Mouse (Mus musculus) heart, embryonic 13.5 days (tissue): ENCODE data around the gene Sec14l1. TPM values are rescaled to one million over a fixed set of nuclear protein-coding genes. Genes with fewer than 3 reads are reported as not detected.

Source experiments
- ATAC-seq: fragments of 200-750 bp; cut with Nextera tagmentation; 2 replicates; pipeline ENCODE4 v1.8.0; 2017; ENCODE audit warnings: moderate TSS enrichment; ENCODE audit not compliant: insufficient number of reproducible peaks, low FRiP score, low TSS enrichment; ENCODE audit errors: extremely low read depth
- H3K27ac ChIP-seq: fragments of 300-500 bp; sonication (generic); replicated peaks from 2 replicates; pipeline ENCODE4 v1.5.1; 2015; ENCODE audit warnings: moderate library complexity, mild to moderate bottlenecking, inconsistent platforms
- H3K27me3 ChIP-seq: fragments of 300-500 bp; sonication (generic); replicated peaks from 2 replicates; pipeline ENCODE4 v1.6.1; 2015; ENCODE audit warnings: mild to moderate bottlenecking, inconsistent platforms
- H3K36me3 ChIP-seq: fragments of 300-500 bp; sonication (generic); 2 replicates; pipeline ENCODE4 v1.6.1; 2015; ENCODE audit warnings: mild to moderate bottlenecking, inconsistent platforms
- H3K4me1 ChIP-seq: fragments of 300-500 bp; sonication (generic); 2 replicates; pipeline ENCODE4 v1.6.1; 2015; ENCODE audit warnings: inconsistent platforms
- H3K4me2 ChIP-seq: fragments of 300-500 bp; sonication (generic); 2 replicates; pipeline ENCODE4 v1.6.1; 2015; ENCODE audit warnings: inconsistent platforms, mild to moderate bottlenecking, moderate library complexity
- H3K4me3 ChIP-seq: fragments of 300-500 bp; sonication (generic); 2 replicates; pipeline ENCODE4 v1.5.1; 2015; ENCODE audit warnings: moderate library complexity, mild to moderate bottlenecking, inconsistent platforms
- H3K9ac ChIP-seq: fragments of 300-500 bp; sonication (generic); 2 replicates; pipeline ENCODE4 v1.6.1; 2015; ENCODE audit warnings: inconsistent platforms, mild to moderate bottlenecking, moderate library complexity
- H3K9me3 ChIP-seq: fragments of 300-500 bp; sonication (generic); 2 replicates; pipeline ENCODE4 v1.6.1; 2016; ENCODE audit warnings: inconsistent platforms
- WGBS: fragments of 180-500 bp; shearing (Covaris S2); methylation state at CpG from one replicate; pipeline ENCODE4 v1.1.7; 2015; ENCODE audit warnings: mixed read lengths; 5-methylcytosine and 5-hydroxymethylcytosine counted together
- polyA plus RNA-seq: library from polyadenylated mRNA; unstranded; fragments of >200 nt; fragmentation: Nextera tagmentation; extraction: Ambion mirVana; gene quantifications from 2 replicates; pipeline ENCODE4 v1.2.1, GENCODE M21; 2015

Gene Sec14l1
- polyA plus RNA-seq, 1 experiment from 2014 or later, result 44.5 TPM

GRCm38 (mm10) chr11:117159946-117160307, 45.0 kb downstream of the Sec14l1 start:
- Histone ChIP-seq H3K4me3 (no peak overlapping the region), H3K4me2 (no peak overlapping the region), H3K4me1 (peaks cover 47% of the 10 kb centered on the region), H3K27ac (peak overlapping the region; percentile 21; the same call in 1 of the 2 replicates), H3K9me3 (peaks cover 6% of the 10 kb centered on the region; the same call in 1 of the 2 replicates), H3K36me3 (peaks cover 59% of the 10 kb centered on the region), H3K9ac (no peak overlapping the region), H3K27me3 (no peaks in the 10 kb centered on the region)
- WGBS, result 34% methylated on average over 5 of the region's 5 CpGs
- ATAC-seq, result no peak

- no peak overlapping the region for H3K9ac ChIP-seq
These were observed 45.8 kb downstream of the Sec14l1 start for GRCm38 (mm10) chr11:117160791-117161190.

GRCm38 (mm10) chr11:117161574-117161973, 46.6 kb downstream of the Sec14l1 start:
- Histone ChIP-seq H3K27ac (no peak overlapping the region), H3K9me3 (peaks cover 6% of the 10 kb centered on the region; the same call in 1 of the 2 replicates), H3K4me2 (no peak overlapping the region), H3K36me3 (peaks cover 44% of the 10 kb centered on the region), H3K4me1 (peaks cover 39% of the 10 kb centered on the region), H3K27me3 (0 out of 2 replicates have a peak, but pooled peaks cover 5% of the 10 kb centered on the region), H3K9ac (no peak overlapping the region), H3K4me3 (no peak overlapping the region)
- WGBS, result 61% methylated on average over 8 of the region's 8 CpGs
- ATAC-seq, result no peak

More at GRCm38 (mm10) chr11:117160791-117161190, 45.8 kb downstream of the Sec14l1 start:
- Histone ChIP-seq H3K9me3 (peaks cover 6% of the 10 kb centered on the region; the same call in 1 of the 2 replicates), H3K4me2 (no peak overlapping the region), H3K4me1 (peaks cover 45% of the 10 kb centered on the region), H3K27ac (no peak overlapping the region), H3K4me3 (no peak overlapping the region), H3K36me3 (peaks cover 50% of the 10 kb centered on the region), H3K27me3 (0 out of 2 replicates have a peak, but pooled peaks cover 2% of the 10 kb centered on the region)
- ATAC-seq, result no peak
- 93% methylated on average over 12 of the region's 12 CpGs for WGBS

- peaks cover 6% of the 10 kb centered on the region; the same call in 1 of the 2 replicates for H3K9me3 ChIP-seq
- H3K4me3 ChIP-seq, result no peak overlapping the region
- H3K27ac ChIP-seq, result peak overlapping the region; percentile 24; the same call in 1 of the 2 replicates
- WGBS, result 58% methylated on average over 9 of the region's 9 CpGs
- ATAC-seq, result no peak; the same call in 1 of the 2 replicates
- H3K36me3 ChIP-seq, result peaks cover 29% of the 10 kb centered on the region
- H3K9ac ChIP-seq, result peak overlapping the region; percentile 8; the same call in 1 of the 2 replicates
- H3K4me2 ChIP-seq, result 0 out of 2 replicates have a peak overlapping the region, but pooled peaks have one; percentile 4
- peaks cover 32% of the 10 kb centered on the region for H3K4me1 ChIP-seq
- 0 out of 2 replicates have a peak, but pooled peaks cover 5% of the 10 kb centered on the region for H3K27me3 ChIP-seq
These were observed 48.1 kb downstream of the Sec14l1 start for GRCm38 (mm10) chr11:117163098-117163497.

- WGBS, result 63% methylated on average over 6 of the region's 6 CpGs
These were observed 48.8 kb downstream of the Sec14l1 start for GRCm38 (mm10) chr11:117163771-117164170.

GRCm38 (mm10) chr11:117168278-117169087, 53.5 kb downstream of the Sec14l1 start:
- Histone ChIP-seq H3K4me2 (no peak overlapping the region), H3K27me3 (0 out of 2 replicates have a peak, but pooled peaks cover 5% of the 10 kb centered on the region), H3K4me3 (no peak overlapping the region), H3K36me3 (no peaks in the 10 kb centered on the region), H3K27ac (no peak overlapping the region), H3K9ac (no peak overlapping the region), H3K4me1 (peaks cover 4% of the 10 kb centered on the region), H3K9me3 (peaks cover 6% of the 10 kb centered on the region; the same call in 1 of the 2 replicates)
- no peak for ATAC-seq
- WGBS, result 74% methylated on average over 20 of the region's 20 CpGs

More at GRCm38 (mm10) chr11:117163771-117164170, 48.8 kb downstream of the Sec14l1 start:
- peaks cover 22% of the 10 kb centered on the region for H3K36me3 ChIP-seq
- no peak overlapping the region for H3K4me3 ChIP-seq
- no peak overlapping the region for H3K4me2 ChIP-seq
- H3K9me3 ChIP-seq, result peaks cover 6% of the 10 kb centered on the region; the same call in 1 of the 2 replicates
- no peak overlapping the region for H3K27ac ChIP-seq
- 0 out of 2 replicates have a peak overlapping the region, but pooled peaks have one; percentile 8 for H3K9ac ChIP-seq
- H3K4me1 ChIP-seq, result peaks cover 25% of the 10 kb centered on the region
- ATAC-seq, result no peak
- 0 out of 2 replicates have a peak, but pooled peaks cover 5% of the 10 kb centered on the region for H3K27me3 ChIP-seq

- H3K9me3 ChIP-seq, result peaks cover 1% of the 10 kb centered on the region; the same call in 1 of the 2 replicates
- H3K27me3 ChIP-seq, result 0 out of 2 replicates have a peak, but pooled peaks cover 5% of the 10 kb centered on the region
- WGBS, result 89% methylated on average over 11 of the region's 11 CpGs
- H3K9ac ChIP-seq, result no peak overlapping the region
- no peaks in the 10 kb centered on the region for H3K36me3 ChIP-seq
- no peak overlapping the region for H3K27ac ChIP-seq
- ATAC-seq, result no peak
- no peak overlapping the region for H3K4me3 ChIP-seq
- no peak overlapping the region for H3K4me2 ChIP-seq
- H3K4me1 ChIP-seq, result peaks cover 3% of the 10 kb centered on the region
These were observed 54.2 kb downstream of the Sec14l1 start for GRCm38 (mm10) chr11:117169088-117169635.

- Histone ChIP-seq H3K27ac (no peak overlapping the region), H3K4me1 (peaks cover 11% of the 10 kb centered on the region), H3K4me2 (no peak overlapping the region), H3K27me3 (0 out of 2 replicates have a peak, but pooled peaks cover 5% of the 10 kb centered on the region), H3K36me3 (no peaks in the 10 kb centered on the region), H3K4me3 (no peak overlapping the region), H3K9ac (no peak overlapping the region), H3K9me3 (no peaks in the 10 kb centered on the region; the same call in 1 of the 2 replicates)
- no peak for ATAC-seq
- WGBS, result 92% methylated on average over 19 of the region's 19 CpGs
These were observed 55.0 kb downstream of the Sec14l1 start for GRCm38 (mm10) chr11:117169801-117170565.

- Histone ChIP-seq H3K9me3 (no peaks in the 10 kb centered on the region; the same call in 1 of the 2 replicates), H3K4me3 (peak overlapping the region; percentile 34), H3K36me3 (no peaks in the 10 kb centered on the region), H3K27me3 (peaks cover 11% of the 10 kb centered on the region; the same call in 1 of the 2 replicates), H3K4me2 (peak overlapping the region; percentile 67), H3K4me1 (peaks cover 19% of the 10 kb centered on the region), H3K9ac (peak overlapping the region; percentile 72), H3K27ac (peak overlapping the region; percentile 70)
- no peak for ATAC-seq
- WGBS, result 29% methylated on average over 18 of the region's 18 CpGs
These were observed 59.3 kb downstream of the Sec14l1 start for GRCm38 (mm10) chr11:117174098-117174892.

- H3K4me3 ChIP-seq, result peak overlapping the region; percentile 34
- H3K27me3 ChIP-seq, result peaks cover 11% of the 10 kb centered on the region; the same call in 1 of the 2 replicates
- no peak for ATAC-seq
- no peaks in the 10 kb centered on the region for H3K36me3 ChIP-seq
- peak overlapping the region; percentile 70 for H3K27ac ChIP-seq
- H3K9me3 ChIP-seq, result peaks cover 2% of the 10 kb centered on the region; the same call in 1 of the 2 replicates
- H3K4me1 ChIP-seq, result peaks cover 19% of the 10 kb centered on the region
- 34% methylated on average over 15 of the region's 15 CpGs for WGBS
- peak overlapping the region; percentile 72 for H3K9ac ChIP-seq
- H3K4me2 ChIP-seq, result peak overlapping the region; percentile 67
These were observed 60.0 kb downstream of the Sec14l1 start for GRCm38 (mm10) chr11:117174924-117175323.
